Mouse (Mus musculus) right cerebral cortex, adult 2 months (tissue): ENCODE data around the gene Rbbp7.
"Not testable (repeated sequence)": the region's sequence is repeated elsewhere in the genome, so short reads cannot be mapped to it uniquely, and the experiment has no call there.

ENCODE experiments used
- DNase-seq, 2 experiments: peaks; one replicate each; pipeline ENCODE4 v3.0.0; 2021 to 2022; ENCODE audit warnings: low spot score in 2 of 2

Gene Rbbp7

DNA sequence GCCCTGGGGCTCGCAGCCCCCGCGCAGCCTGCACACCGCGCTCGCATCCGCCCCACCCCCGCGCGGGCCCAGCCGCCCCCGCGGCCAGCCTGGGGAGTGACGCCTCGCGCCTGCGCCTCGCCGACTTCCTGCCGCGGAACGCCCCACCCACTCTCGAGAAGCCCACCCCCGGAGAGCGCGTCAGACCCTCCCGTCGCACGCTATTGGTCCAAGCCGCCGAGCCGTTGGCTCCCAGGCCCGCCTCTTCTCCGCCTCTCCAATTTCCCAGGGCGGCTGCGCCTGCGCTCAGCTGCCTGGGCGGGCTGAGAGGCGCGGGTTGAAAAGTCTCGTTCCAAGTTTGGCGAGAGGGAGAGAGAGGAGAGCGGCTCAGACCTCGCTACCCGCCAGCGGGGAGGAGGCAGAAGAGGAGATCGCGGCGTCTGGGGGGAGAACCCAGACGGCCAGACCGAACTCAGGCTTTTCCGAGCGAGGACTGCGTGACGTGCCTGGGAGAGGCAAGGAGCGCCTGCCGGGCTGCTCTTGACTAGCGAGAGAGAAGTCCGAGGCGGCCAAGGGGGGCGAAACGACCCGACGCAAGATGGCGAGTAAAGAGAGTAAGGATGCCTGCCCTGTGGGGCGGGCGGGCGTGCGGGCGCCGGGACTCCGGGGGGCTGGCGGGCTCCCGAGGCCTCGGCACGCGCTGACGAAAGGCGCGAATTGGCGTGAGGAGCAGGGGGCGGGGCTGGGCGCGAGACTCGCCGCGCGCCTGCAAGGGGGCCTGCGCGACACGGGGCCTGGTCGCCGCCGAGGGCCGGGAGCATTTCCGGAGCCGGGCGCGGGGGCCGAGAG is at the start of gene Rbbp7:
Gene Rbbp7, plus strand, starts transcription at position 288 of the 828 bp plus-strand sequence.
- peak; percentile 85 for DNase-seq

GRCm38 (mm10) chrX:162717837-162718236 is 42.4 kb upstream of the Rbbp7 start:
- DNase-seq = peak; percentile 49 to 56

DNA sequence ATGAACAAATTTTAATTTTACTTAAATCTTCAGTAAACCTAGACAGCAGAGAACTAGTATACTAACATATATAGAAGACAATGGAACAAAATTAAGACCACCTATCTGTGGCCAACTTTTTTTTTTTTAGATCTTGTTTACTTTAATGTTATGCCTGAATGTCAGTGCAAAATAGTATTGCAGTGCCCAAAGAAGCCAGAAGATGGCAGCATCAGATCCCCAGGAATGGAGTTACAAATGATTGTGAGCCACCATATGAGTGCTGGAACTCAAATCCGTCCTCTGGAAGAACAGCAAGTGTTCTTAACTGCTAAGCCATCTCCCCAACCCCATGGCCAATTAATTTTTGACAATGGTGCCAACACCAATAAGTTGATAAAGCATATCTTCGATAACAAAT is 40.6 kb upstream of the Rbbp7 start:
- DNase-seq = peak; percentile 15 to 44

- DNase-seq = no peak
Observed at GRCm38 (mm10) chrX:162727367-162727777, 32.8 kb upstream of the Rbbp7 start.

DNA sequence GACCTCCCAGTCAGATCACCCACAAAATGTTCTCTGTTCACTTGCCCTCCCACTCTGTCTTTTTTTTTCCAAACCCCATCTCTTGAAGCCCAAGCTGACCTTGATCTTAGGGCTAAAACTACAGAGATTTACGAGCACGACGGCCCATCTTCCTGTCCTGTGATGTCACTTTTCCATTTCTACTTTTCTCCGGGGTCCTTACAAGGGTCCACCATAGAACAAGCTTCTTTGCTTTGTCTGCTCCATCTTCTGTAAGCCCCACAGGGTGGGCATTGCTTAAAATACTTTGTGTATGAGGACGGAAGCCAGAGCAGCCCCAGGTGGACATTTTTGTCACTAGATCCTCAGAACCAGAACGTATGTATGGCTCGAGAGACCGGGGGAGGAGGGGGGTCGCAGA is 32.4 kb upstream of the Rbbp7 start:
- DNase-seq = no peak

GRCm38 (mm10) chrX:162728228-162728627 is 32.0 kb upstream of the Rbbp7 start:
- no peak for DNase-seq

GRCm38 (mm10) chrX:162730031-162730430 is 30.2 kb upstream of the Rbbp7 start:
- DNase-seq = no peak

DNA sequence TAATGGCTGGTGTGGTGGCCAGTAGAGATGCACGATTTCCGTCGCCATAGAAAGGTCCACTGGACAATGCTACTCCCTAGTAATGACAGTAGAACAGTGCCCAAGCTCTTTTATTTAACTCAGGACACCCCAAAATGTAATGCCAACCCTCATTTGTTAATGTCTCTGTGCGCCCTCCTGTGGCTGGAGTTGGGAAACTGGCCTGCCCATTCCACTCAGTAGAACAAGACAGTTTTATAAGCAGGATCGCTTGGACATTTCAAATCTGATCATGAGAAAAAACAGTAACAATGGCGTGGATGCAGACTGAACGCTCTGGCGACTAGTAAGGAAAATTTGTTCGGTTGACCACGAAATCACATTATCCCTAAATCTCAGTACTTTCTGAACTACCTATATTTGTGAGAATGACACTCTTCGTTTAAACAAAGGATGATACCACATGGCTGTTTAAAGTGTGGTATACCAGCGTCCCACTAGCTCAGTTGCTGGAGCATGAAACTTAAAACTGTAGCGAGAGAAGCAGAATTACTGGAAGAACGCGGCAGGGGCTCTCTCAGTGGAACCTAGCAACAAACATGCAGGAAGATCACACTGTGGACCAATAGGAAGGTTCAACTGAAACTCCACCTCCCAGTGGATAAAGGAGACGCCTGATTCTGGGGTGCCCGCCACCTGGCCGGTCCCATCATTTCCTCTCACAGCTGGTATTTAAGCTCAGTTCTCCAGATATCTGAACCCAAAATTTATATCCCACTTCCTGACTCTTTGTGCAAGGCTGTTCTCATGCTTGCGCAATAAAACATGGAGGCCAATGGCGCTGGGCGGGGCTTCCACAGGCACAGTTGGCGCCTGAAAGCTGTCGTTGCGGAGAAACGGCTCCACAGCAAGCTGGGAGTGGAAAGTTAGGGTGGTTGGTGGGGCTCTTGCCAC is 24.9 kb upstream of the Rbbp7 start:
- DNase-seq = peak; percentile 67 to 74

- peak; percentile 5 to 18 for DNase-seq
Observed at GRCm38 (mm10) chrX:162736140-162736659, 24.0 kb upstream of the Rbbp7 start.

DNA sequence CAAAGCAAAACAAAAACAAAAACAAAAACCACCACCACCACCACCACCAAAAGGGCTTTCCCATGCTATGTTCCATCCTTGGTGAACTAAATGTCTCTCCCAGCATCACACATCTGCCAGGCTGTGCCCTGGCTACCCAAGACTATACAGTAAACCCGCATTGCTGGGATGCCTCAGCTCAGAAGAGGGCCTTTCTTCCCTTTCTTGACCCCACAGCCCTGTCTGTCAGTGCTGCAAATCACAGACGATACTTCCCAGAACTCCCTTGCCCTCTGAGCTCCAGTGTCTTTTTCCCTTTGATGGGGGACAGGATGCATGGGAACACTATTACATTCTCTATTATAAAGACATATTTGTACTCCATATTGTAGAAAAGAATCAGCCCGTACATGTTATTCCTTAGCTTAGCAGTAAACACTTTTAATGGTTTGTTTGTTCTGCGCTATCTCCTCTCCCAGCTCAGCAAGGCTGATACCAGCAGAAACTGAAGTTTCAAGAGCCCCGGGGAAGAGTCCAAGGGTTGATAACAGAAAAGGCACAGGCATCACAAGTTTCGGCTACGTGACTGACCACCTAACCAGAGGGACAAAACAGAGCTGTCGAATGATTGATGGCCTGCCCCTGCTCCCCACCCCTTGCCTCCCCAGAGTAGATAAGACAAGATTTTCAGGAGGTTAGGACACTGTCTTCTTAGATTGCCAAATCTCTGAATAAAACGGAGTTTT is 11.3 kb upstream of the Rbbp7 start:
- DNase-seq = no peak

DNA sequence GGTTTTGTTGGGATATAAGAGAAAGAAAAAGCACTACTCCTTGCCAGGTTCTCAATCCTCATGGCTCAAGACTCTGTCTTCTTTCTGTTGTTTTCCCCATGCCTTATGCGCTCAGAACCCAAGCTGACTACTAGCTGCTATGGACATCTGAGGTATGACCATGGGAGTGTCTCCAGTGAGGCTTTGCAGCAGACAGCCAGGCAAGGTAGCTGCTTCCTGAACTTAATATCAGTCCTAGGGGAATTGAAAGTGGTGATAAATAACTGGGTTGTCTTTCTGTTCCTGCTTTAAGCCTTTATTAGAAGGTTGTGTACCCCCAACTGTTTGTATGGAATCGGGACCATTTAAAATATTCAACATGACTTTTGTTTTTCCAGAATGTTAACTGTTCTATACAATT is 7.8 kb upstream of the Rbbp7 start:
- no peak for DNase-seq

GRCm38 (mm10) chrX:162754314-162754713 is 5.9 kb upstream of the Rbbp7 start:
- DNase-seq = no peak

GRCm38 (mm10) chrX:162756058-162756457 is 4.1 kb upstream of the Rbbp7 start:
- DNase-seq = no peak

DNA sequence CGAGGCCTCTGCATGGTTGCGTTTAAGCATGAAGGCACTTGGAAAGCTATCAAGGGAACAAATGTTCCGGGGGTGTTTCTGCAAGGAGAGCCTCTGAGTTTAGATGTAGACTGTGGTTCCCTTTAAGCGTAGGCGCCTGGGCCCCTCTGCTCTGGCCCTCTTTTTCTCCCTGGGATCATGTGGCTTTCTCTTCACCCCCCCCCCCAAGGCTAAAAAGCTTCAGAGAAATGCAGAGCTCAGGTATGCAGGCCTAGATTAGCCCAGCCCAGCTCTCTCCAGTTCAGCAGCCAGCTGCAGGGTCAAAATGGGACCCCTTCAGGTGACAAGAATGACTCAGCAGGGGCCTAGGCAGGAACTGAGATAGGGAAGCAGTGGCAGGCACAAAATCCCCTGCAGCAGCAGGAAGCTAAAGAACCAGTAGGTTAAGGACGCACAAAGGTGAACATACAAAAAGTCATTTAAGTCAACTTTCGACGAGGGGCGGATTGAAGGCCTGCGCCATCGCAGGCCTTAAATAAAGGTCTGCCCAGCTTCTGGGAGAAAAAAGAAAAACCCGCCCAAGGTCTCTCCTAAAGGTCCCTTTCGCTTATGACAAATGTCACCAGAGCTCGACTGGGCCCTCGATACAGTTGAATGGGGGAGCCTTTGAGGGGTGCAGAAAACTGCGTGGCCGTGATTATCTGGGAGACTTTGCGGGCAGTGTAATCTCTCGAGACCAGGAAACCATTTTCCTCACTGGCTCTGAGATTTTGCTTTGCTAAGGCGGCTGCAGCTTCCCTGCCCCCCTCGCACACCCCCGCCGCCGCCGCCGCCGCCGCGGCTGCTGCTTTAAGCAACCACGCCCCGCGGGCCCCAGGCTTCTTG is 719 bp upstream of the Rbbp7 start:
- DNase-seq = peak; percentile 64

DNA sequence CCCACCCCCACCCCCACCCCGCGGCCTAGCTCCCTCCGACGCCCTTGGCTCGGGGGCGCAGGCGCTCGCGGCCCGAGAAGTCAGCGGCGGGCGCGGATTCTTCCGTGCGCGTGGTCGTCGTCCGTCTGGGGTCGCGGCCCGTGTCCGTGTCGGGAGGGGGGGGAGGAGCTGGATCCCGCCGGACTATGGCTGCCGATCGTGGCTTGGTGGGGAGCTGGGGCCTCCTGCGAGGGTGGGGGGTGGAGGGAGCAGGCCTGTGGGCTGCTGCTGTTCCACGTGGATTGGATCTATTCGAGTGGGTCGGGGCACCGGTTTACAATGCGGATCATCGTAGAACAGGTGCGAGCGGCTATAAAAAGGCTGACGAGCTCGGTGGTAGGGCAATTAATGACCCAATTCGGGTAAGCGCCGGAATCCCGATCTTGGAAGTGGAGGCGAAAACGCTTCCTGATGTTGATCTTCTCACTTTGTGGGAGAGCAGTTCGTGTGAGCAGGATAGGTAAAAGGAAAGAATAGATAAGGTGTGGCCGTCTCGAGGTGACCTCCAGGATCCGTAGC is 835 bp downstream of the Rbbp7 start:
- peak in 1 of 2 experiments; percentile 4 for DNase-seq

DNA sequence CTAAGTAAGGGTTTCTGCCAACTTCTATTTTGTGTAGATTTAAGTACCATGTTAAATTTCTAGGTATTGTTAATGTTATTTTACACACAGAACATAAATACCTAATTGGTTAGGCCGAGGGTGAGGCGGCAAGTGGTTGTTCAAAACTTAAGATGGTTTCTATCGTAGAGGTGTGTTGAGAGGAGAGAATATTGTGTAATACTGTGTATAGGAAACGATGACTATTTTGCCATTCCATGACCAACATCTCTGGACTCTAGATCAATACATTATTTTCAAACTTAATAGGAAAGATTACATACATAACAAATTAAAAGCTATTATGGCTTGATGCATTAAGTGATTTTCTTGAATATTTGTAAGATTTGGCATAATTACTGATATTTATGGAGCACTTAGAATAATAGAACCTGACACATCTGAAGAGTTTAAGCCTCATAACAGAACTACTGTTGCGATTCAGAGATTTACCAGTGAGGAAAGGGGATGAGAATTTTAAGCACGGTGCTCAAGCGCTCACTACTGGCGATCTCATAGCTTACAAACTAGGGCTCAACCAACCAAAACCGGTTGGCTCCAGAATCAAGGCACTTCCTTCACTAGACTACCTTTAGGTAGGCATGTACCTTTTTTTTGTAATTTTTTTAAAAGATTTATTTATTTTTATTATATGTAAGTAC is 1.7 kb downstream of the Rbbp7 start:
- DNase-seq = no peak

GRCm38 (mm10) chrX:162770726-162771125 is 10.5 kb downstream of the Rbbp7 start:
- DNase-seq = no peak

DNA sequence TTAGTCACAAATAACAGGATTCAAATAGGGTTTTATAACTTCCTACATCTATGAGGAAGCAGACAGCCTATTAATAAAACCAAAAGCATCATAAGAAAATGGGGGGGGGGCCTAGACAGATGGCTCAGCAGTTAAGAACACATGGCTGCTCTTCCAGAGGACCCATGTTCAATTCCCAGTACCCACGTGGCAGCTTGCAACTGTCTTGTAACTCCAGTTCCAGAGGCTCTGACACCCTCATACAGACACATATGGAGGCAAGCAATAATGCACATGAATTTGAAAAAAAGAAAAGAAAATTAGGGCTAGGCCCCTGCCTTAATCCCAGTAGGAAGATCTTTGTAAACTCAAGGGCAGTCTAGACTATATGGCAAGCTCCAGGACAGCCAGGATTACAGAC is 28.2 kb downstream of the Rbbp7 start:
- no peak for DNase-seq

DNA sequence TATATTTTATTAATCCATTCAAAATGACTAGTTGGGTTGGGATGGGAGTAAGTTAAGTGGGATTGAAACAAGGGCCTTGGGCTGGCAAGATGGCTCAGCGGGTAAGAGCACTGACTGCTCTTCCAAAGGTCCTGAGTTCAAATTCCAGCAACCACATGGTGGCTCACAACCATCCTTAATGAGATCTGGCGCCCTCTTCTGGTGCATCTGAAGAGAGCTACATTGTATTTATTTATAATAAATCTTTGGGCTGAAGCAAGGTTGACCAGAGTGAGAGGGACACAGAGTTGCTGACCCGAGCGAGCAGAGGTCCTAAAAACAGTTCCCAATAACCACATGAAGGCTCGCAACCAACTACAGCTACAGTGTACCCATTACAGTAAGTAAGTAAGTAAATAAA is 31.2 kb downstream of the Rbbp7 start:
- not testable (repeated sequence) for DNase-seq

GRCm38 (mm10) chrX:162800371-162800770 is 40.2 kb downstream of the Rbbp7 start:
- peak; percentile 32 to 34 for DNase-seq
